Mouse (Mus musculus) C2C12 (cell line): ENCODE measurements at regions not wholly inside any gene's neighbourhood (a gene's known extent, or its start where the extent isn't known, plus 50 kb on each side); places are given as distances from the start of the nearest gene placed in this dataset.

ENCODE experiments used
- H3K27me3 ChIP-seq: one replicate; pipeline ENCODE4 v1.6.1; 2011; ENCODE audit not compliant: control insufficient read depth, insufficient read depth, insufficient read length
- H3K36me3 ChIP-seq: one replicate; pipeline ENCODE4 v1.6.1; 2011; ENCODE audit not compliant: control insufficient read depth, insufficient read depth
- H3K4me3 ChIP-seq: one replicate; pipeline ENCODE4 v1.5.1; 2011; ENCODE audit warnings: mild to moderate bottlenecking, control low read depth; ENCODE audit not compliant: poor library complexity, insufficient read depth, severe bottlenecking
- H3K79me2 ChIP-seq: one replicate; pipeline ENCODE4 v1.6.1; 2011; ENCODE audit not compliant: control insufficient read depth, insufficient read depth
- H3K79me3 ChIP-seq: one replicate; pipeline ENCODE4 v1.6.1; 2011; ENCODE audit warnings: low read depth, control low read depth
- H3ac ChIP-seq: one replicate; pipeline ENCODE3; 2011; ENCODE audit warnings: low read depth; ENCODE audit not compliant: control insufficient read depth, insufficient read length
- CEBPB ChIP-seq: IDR thresholded peaks from one replicate; pipeline ENCODE4 v1.6.1; 2011; ENCODE audit warnings: low read depth, mild to moderate bottlenecking, control low read depth, moderate library complexity
- CTCF ChIP-seq: IDR thresholded peaks from one replicate; pipeline ENCODE4 v1.5.1; 2011; ENCODE audit not compliant: control insufficient read depth, insufficient read depth, insufficient read length
- FOSL1 ChIP-seq: IDR thresholded peaks from one replicate; pipeline ENCODE4 v1.8.0; 2011; ENCODE audit warnings: mild to moderate bottlenecking, low read length; ENCODE audit not compliant: poor library complexity, insufficient read depth, severe bottlenecking
- MAX ChIP-seq: IDR thresholded peaks from one replicate; pipeline ENCODE4 v1.6.1; 2011; ENCODE audit warnings: mild to moderate bottlenecking, control low read depth
- MYOD1 ChIP-seq: IDR thresholded peaks from one replicate; pipeline ENCODE4 v1.6.1; 2011; ENCODE audit warnings: low read depth; ENCODE audit not compliant: control insufficient read depth, insufficient read length
- MYOG ChIP-seq: IDR thresholded peaks from one replicate; pipeline ENCODE4 v1.6.1; 2011; ENCODE audit not compliant: control insufficient read depth, insufficient read length; ENCODE audit errors: extremely low read depth
- USF1 ChIP-seq: IDR thresholded peaks from one replicate; pipeline ENCODE4 v1.6.1; 2011; ENCODE audit warnings: low read depth, mild to moderate bottlenecking, control low read depth, moderate library complexity

DNA sequence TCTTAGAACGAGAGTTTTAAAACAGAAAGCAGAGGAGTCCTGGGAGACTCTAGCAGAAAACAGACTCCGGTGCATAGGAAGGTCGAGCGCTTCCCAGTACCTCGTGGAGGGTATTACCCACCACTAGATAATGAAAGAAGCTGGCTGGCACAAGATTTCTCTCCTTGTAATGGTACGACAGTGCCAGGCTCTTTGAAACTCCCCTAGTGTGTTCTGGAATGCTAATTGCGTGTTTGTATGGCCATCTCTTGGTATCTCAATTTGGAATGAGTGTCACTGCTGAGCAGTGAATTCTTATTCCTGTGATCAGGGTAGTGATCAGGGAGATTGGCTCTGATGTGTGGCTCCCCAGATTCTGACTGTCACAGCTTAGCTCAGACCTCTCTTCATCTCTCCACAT lies 158.8 kb upstream of the Arrdc4 start:
- no peaks in the 10 kb centered on the region for H3K79me3 ChIP-seq
- H3ac ChIP-seq, result no peak overlapping the region
- no peaks in the 10 kb centered on the region for H3K36me3 ChIP-seq
- no peak overlapping the region for H3K4me3 ChIP-seq
- H3K27me3 ChIP-seq, result no peaks in the 10 kb centered on the region
- H3K79me2 ChIP-seq, result no peaks in the 10 kb centered on the region
- TF ChIP-seq MAX (no peak), CEBPB (no peak), CTCF (no peak), USF1 (no peak), MYOG (no peak)

DNA sequence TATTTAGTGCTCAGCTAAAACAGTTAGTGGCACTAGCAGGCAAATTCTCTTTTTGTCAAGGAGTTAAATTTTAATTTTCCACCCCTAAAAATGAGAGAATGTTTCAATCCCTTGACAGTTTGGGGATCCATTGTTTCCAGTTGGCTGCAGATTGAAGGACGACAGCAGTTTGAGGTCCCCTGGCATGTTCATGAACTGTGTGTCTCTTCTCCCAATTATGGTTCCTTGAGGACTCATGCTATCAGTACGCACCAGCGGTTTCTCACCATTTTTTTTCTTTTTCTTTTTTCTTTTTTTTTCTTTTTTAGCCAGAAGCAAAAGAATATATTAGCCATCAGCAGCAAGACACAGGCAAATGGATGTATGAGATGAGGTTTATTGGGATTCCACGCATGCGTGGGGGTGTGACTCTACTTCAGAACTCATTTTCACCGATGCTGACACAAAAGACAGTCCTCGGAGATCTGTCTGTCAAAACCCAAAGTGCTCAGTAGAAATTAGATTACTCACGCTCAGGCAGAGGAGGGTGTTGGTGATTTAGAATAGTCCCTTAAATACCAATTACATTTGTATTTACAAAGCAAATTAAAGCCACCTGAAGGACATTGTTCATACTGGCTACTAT lies 157.8 kb upstream of the Arrdc4 start:
- H3K79me2 ChIP-seq, result no peaks in the 10 kb centered on the region
- no peaks in the 10 kb centered on the region for H3K36me3 ChIP-seq
- H3ac ChIP-seq, result no peak overlapping the region
- no peaks in the 10 kb centered on the region for H3K27me3 ChIP-seq
- H3K79me3 ChIP-seq, result no peaks in the 10 kb centered on the region
- H3K4me3 ChIP-seq, result no peak overlapping the region
- TF ChIP-seq MYOG, result no peak
- TF ChIP-seq CTCF, result no peak
- no peak for TF ChIP-seq MAX
- TF ChIP-seq USF1, result no peak
- no peak for TF ChIP-seq MYOD1
- TF ChIP-seq CEBPB, result no peak
- no peak for TF ChIP-seq FOSL1

DNA sequence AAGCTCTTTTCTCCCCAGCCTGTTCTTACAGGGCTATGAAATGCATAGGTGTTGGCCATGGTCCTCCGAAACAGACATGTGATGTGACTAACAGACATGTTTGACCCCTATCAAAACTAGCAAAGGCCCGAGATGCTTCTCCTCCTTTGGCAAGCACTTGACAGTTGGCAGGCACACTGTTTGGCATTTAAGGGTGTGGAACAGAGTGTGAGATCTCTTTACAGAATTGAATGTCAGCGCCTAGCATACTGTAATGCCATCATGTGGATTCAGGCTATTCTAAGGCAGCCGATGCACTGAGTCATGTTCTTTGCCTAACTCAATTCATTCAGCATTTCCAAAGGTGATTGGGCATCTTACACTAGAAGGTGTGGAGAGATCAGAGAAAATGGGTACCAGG lies 156.8 kb upstream of the Arrdc4 start:
- Histone ChIP-seq H3K79me3 (no peaks in the 10 kb centered on the region), H3K27me3 (no peaks in the 10 kb centered on the region), H3K36me3 (no peaks in the 10 kb centered on the region), H3ac (no peak overlapping the region), H3K4me3 (no peak overlapping the region), H3K79me2 (no peaks in the 10 kb centered on the region)
- no peak for TF ChIP-seq MYOD1
- TF ChIP-seq MYOG, result no peak
- no peak for TF ChIP-seq MAX
- no peak for TF ChIP-seq CTCF
- TF ChIP-seq CEBPB, result no peak
- no peak for TF ChIP-seq FOSL1

DNA sequence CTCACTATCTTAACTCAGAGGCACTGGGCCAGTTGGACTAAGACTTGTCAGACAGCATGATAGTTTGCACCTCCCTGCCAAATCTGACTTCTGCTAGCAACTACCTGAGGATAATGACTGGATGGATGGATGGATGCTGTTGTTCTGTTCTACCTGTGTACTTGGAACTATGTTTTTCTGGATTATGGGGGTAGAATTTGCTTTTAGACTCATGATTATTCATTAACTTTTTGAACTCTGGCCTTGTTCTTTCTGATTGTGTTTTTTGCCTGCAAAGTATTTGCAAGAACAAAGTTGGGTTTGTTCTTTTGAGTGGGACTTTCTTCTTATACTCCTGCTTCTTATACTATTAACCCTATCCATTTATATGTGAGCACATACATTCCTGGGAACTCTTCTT lies 137.1 kb upstream of the Arrdc4 start:
- H3ac ChIP-seq, result no peak overlapping the region
- no peaks in the 10 kb centered on the region for H3K36me3 ChIP-seq
- no peak overlapping the region for H3K4me3 ChIP-seq
- H3K79me2 ChIP-seq, result no peaks in the 10 kb centered on the region
- no peaks in the 10 kb centered on the region for H3K27me3 ChIP-seq
- no peak for TF ChIP-seq FOSL1
- TF ChIP-seq MAX, result no peak
- TF ChIP-seq USF1, result no peak
- TF ChIP-seq MYOD1, result no peak
- TF ChIP-seq CEBPB, result no peak
- H3K79me3 ChIP-seq, result no peaks in the 10 kb centered on the region

DNA sequence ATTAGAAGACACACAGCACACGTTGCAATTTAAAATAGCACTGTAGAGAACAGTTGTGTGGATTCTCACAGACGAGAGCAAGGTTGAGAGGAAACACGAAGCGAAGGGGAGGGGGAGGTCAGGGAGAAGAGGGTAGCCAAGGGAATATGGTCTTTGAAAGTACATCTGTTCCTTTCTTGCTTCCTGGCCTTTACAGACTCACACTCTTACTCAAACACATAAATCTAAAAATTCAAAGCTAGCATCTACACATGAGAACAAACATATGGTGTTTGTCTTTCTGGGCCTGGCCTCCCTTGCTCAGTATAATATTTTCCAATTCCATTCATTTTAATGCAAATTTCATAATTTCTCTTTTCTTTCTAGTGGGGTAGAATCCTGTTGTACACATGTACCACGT lies 124.0 kb upstream of the Arrdc4 start:
- H3K79me2 ChIP-seq, result no peaks in the 10 kb centered on the region
- no peak overlapping the region for H3K4me3 ChIP-seq
- no peaks in the 10 kb centered on the region for H3K79me3 ChIP-seq
- H3K27me3 ChIP-seq, result no peaks in the 10 kb centered on the region
- H3ac ChIP-seq, result no peak overlapping the region
- H3K36me3 ChIP-seq, result no peaks in the 10 kb centered on the region
- no peak for TF ChIP-seq USF1
- no peak for TF ChIP-seq CEBPB
- no peak for TF ChIP-seq CTCF
- no peak for TF ChIP-seq MYOD1
- TF ChIP-seq FOSL1, result no peak
- no peak for TF ChIP-seq MAX
- TF ChIP-seq MYOG, result no peak

DNA sequence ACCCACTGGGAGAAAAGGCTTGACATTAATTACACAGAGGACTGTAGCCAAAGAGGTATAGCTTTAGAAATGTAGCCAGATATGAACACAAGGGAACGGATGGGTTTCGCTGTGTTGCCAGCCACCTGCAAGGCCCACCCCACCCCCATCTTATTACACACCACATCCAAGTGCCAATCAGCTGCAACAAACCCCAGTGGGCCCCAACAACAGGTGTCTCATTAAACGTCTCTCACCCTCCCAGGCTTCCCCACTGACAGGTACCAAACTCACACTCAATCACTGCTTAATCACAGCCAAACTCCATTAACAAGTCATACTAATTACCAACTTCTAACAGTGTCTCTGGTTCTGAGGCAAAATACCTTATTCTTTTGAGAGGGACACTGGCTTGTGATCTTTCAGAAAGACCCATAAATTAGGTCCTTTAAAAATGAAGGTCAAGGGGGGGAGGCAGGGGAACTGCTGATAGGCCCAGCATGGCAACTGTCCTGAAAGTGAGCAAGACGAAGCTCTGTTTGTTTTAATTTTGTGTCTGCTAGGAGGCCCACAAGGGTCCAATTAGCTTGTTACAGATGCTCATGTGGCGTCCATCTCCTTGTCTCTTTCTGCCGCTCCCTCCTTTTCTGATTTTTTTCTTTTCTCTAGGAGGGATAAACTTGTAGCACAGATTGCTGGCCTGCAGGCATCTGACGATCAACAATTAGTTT lies 115.4 kb upstream of the Arrdc4 start:
- no peaks in the 10 kb centered on the region for H3K79me3 ChIP-seq
- no peaks in the 10 kb centered on the region for H3K27me3 ChIP-seq
- TF ChIP-seq CEBPB (no peak), MAX (no peak), MYOD1 (no peak), CTCF (no peak), FOSL1 (no peak), MYOG (no peak), USF1 (no peak)
- H3K36me3 ChIP-seq, result no peaks in the 10 kb centered on the region
- H3K79me2 ChIP-seq, result no peaks in the 10 kb centered on the region
- H3ac ChIP-seq, result no peak overlapping the region
- H3K4me3 ChIP-seq, result no peak overlapping the region
